In genomic region chr9:56893313-56893712, GRCm38 (mm10) we compare ENCODE assay signal across 16 mouse cellular contexts. TPM values are rescaled to one million over a fixed set of nuclear protein-coding genes. Genes with fewer than 3 reads are reported as not detected.
DNase-seq lines count a peak whose midpoint lies in the region; ATAC-seq lines count a peak whose summit lies in the region.
"Had no signal": no experiment of that assay in that cellular context is flagged by ENCODE, and none has a peak within 500 bp of the region (broad histone marks: within the 10 kb centered on the region; RNA-seq: fewer than 3 reads in every experiment).

No protein-coding gene starts in this region.

- H3K36me3 ChIP-seq in forebrain, embryonic 11.5 days (ENCODE audit: control insufficient read depth, insufficient read depth, low read length): no peaks in the 10 kb centered on the region
- no peaks in the 10 kb centered on the region for H3K36me3 ChIP-seq in forebrain, embryonic 12.5 days (replicated peaks)
- no peaks in the 10 kb centered on the region for H3K36me3 ChIP-seq in hindbrain, embryonic 12.5 days
- no peaks in the 10 kb centered on the region for H3K36me3 ChIP-seq in hindbrain, embryonic 11.5 days (ENCODE audit: control insufficient read depth, insufficient read depth, low read length)
- H3K36me3 ChIP-seq in neural tube, embryonic 13.5 days: no peaks in the 10 kb centered on the region
- H3K36me3 ChIP-seq: forebrain, embryonic 15.5 days; midbrain, embryonic 12.5 days had no signal

- H3K27me3 ChIP-seq in forebrain, embryonic 11.5 days (ENCODE audit: control insufficient read depth, insufficient read depth, low read length): no peaks in the 10 kb centered on the region; the same call in 1 of the 2 replicates
- H3K27me3 ChIP-seq in forebrain, embryonic 12.5 days: peaks cover 23% of the 10 kb centered on the region
- H3K27me3 ChIP-seq in hindbrain, embryonic 12.5 days: peaks cover 10% of the 10 kb centered on the region
- H3K27me3 ChIP-seq in hindbrain, embryonic 11.5 days (ENCODE audit: control insufficient read depth, insufficient read depth, low read length): no peaks in the 10 kb centered on the region
- peaks cover 25% of the 10 kb centered on the region for H3K27me3 ChIP-seq in neural tube, embryonic 13.5 days
- H3K27me3 ChIP-seq: embryonic facial prominence, embryonic 15.5 days; forebrain, embryonic 15.5 days; limb, embryonic 15.5 days had no signal

- H3K4me2 ChIP-seq in forebrain, embryonic 11.5 days (ENCODE audit: low read depth, low read length, severe bottlenecking): no peak overlapping the region
- H3K4me2 ChIP-seq in forebrain, embryonic 12.5 days: no peak overlapping the region
- H3K4me2 ChIP-seq in hindbrain, embryonic 12.5 days (replicated peaks): no peak overlapping the region
- no peak overlapping the region for H3K4me2 ChIP-seq in hindbrain, embryonic 11.5 days (replicated peaks; ENCODE audit: low read depth, low read length)
- H3K4me2 ChIP-seq in neural tube, embryonic 13.5 days: no peak overlapping the region
- H3K4me2 ChIP-seq: embryonic facial prominence, embryonic 15.5 days; forebrain, embryonic 15.5 days; kidney, embryonic 15.5 days; limb, embryonic 15.5 days; midbrain, embryonic 12.5 days had no signal

- H3K4me1 ChIP-seq in forebrain, embryonic 11.5 days (replicated peaks; ENCODE audit: control insufficient read depth, insufficient read depth, low read length): peaks cover 7% of the 10 kb centered on the region
- H3K4me1 ChIP-seq in forebrain, embryonic 12.5 days: peaks cover 19% of the 10 kb centered on the region
- H3K4me1 ChIP-seq in hindbrain, embryonic 12.5 days: peaks cover 19% of the 10 kb centered on the region
- peaks cover 3% of the 10 kb centered on the region; the same call in 1 of the 2 replicates for H3K4me1 ChIP-seq in hindbrain, embryonic 11.5 days (replicated peaks; ENCODE audit: control insufficient read depth, insufficient read depth, low read length)
- peaks cover 22% of the 10 kb centered on the region for H3K4me1 ChIP-seq in neural tube, embryonic 13.5 days (replicated peaks)

- no peaks in the 10 kb centered on the region for H3K9me3 ChIP-seq in forebrain, embryonic 11.5 days (ENCODE audit: control insufficient read depth, low read length)
- H3K9me3 ChIP-seq in forebrain, embryonic 12.5 days: no peaks in the 10 kb centered on the region
- no peaks in the 10 kb centered on the region for H3K9me3 ChIP-seq in hindbrain, embryonic 12.5 days (replicated peaks)
- no peaks in the 10 kb centered on the region for H3K9me3 ChIP-seq in hindbrain, embryonic 11.5 days (ENCODE audit: control insufficient read depth, low read length)
- H3K9me3 ChIP-seq in neural tube, embryonic 13.5 days: no peaks in the 10 kb centered on the region
- H3K9me3 ChIP-seq: embryonic facial prominence, embryonic 15.5 days; forebrain, embryonic 15.5 days; kidney, embryonic 15.5 days; limb, embryonic 15.5 days; midbrain, embryonic 12.5 days had no signal

- H3K9ac ChIP-seq in forebrain, embryonic 11.5 days (ENCODE audit: low read length): peak overlapping the region; percentile 12; the same call in 1 of the 2 replicates
- H3K9ac ChIP-seq in forebrain, embryonic 12.5 days: no peak overlapping the region
- 0 out of 2 replicates have a peak overlapping the region, but pooled peaks have one; percentile 0 for H3K9ac ChIP-seq in hindbrain, embryonic 12.5 days
- no peak overlapping the region for H3K9ac ChIP-seq in hindbrain, embryonic 11.5 days (ENCODE audit: low read depth, low read length)
- 0 out of 2 replicates have a peak overlapping the region, but pooled peaks have one; percentile 26 for H3K9ac ChIP-seq in neural tube, embryonic 13.5 days
- H3K9ac ChIP-seq: embryonic facial prominence, embryonic 15.5 days; forebrain, embryonic 15.5 days; kidney, embryonic 15.5 days; limb, embryonic 15.5 days; midbrain, embryonic 12.5 days had no signal

- no peak overlapping the region for H3K27ac ChIP-seq in forebrain, embryonic 11.5 days (ENCODE audit: low read depth, low read length)
- H3K27ac ChIP-seq in forebrain, embryonic 12.5 days: no peak overlapping the region
- H3K27ac ChIP-seq in hindbrain, embryonic 12.5 days: no peak overlapping the region
- H3K27ac ChIP-seq in hindbrain, embryonic 11.5 days (ENCODE audit: low read depth, low read length): no peak overlapping the region
- no peak overlapping the region for H3K27ac ChIP-seq in neural tube, embryonic 13.5 days (replicated peaks)
- H3K27ac ChIP-seq: embryonic facial prominence, embryonic 15.5 days; forebrain, embryonic 15.5 days; limb, embryonic 15.5 days; midbrain, embryonic 12.5 days had no signal

- ATAC-seq in forebrain, embryonic 11.5 days (replicated peaks; ENCODE audit: low FRiP score): no peak
- no peak for ATAC-seq in forebrain, embryonic 12.5 days (ENCODE audit: low FRiP score)
- no peak for ATAC-seq in hindbrain, embryonic 12.5 days (ENCODE audit: low FRiP score)
- ATAC-seq in hindbrain, embryonic 11.5 days (ENCODE audit: low FRiP score): no peak
- ATAC-seq in neural tube, embryonic 13.5 days (ENCODE audit: low read depth): no peak
- ATAC-seq: forebrain, embryonic 15.5 days had no signal

- WGBS in forebrain, embryonic 11.5 days: 65% methylated on average over 8 of the region's 8 CpGs
- WGBS in forebrain, embryonic 12.5 days: 68% methylated on average over 8 of the region's 8 CpGs
- 48% methylated on average over 8 of the region's 8 CpGs for WGBS in hindbrain, embryonic 12.5 days
- WGBS in hindbrain, embryonic 11.5 days: 59% methylated on average over 8 of the region's 8 CpGs
- WGBS in neural tube, embryonic 13.5 days: 54% methylated on average over 8 of the region's 8 CpGs

- H3K4me3 ChIP-seq in forebrain, embryonic 11.5 days (ENCODE audit: low read depth, low read length): no peak overlapping the region
- no peak overlapping the region for H3K4me3 ChIP-seq in forebrain, embryonic 12.5 days (replicated peaks)
- H3K4me3 ChIP-seq in hindbrain, embryonic 12.5 days: no peak overlapping the region
- H3K4me3 ChIP-seq in hindbrain, embryonic 11.5 days (ENCODE audit: low read depth, low read length): no peak overlapping the region
- H3K4me3 ChIP-seq in neural tube, embryonic 13.5 days: no peak overlapping the region
- H3K4me3 ChIP-seq: embryonic facial prominence, embryonic 15.5 days; forebrain, embryonic 15.5 days; kidney, embryonic 15.5 days; limb, embryonic 15.5 days; midbrain, embryonic 12.5 days had no signal

- DNase-seq in forebrain, embryonic 11.5 days (ENCODE audit: low spot score): no peak
- no peak for DNase-seq in hindbrain, embryonic 11.5 days (ENCODE audit: low spot score)
- no peak for DNase-seq in neural tube, embryonic 10.5 days (ENCODE audit: extremely low spot score, low spot score)
- DNase-seq in thymus, postnatal 14 days: no peak
- DNase-seq in gastrocnemius, adult 8-10 months (ENCODE audit: low spot score in 2 of 2): no peak
- DNase-seq: spleen, adult 18-20 months; thymus, postnatal 25 days had no signal

RNA-seq across cellular contexts. Expression of gene Cspg4, which starts 28.5 kb away (rescaled TPM):
- 1.4 and 2.0 TPM in 2 replicates for polyA plus RNA-seq in forebrain, embryonic 11.5 days (2014; fragmentation: Nextera tagmentation; extraction: Ambion mirVana)
- 3.0 and 3.8 TPM in 2 replicates for polyA plus RNA-seq in forebrain, embryonic 12.5 days (2016; fragmentation: Nextera tagmentation; extraction: Ambion mirVana)
- polyA plus RNA-seq in hindbrain, embryonic 12.5 days (2016; fragmentation: Nextera tagmentation; extraction: Ambion mirVana): 6.8 and 8.9 TPM in 2 replicates
- polyA plus RNA-seq in hindbrain, embryonic 11.5 days (2014; fragmentation: Nextera tagmentation; extraction: Ambion mirVana): 2.6 and 2.7 TPM in 2 replicates
- 6.0 and 6.5 TPM in 2 replicates for polyA plus RNA-seq in neural tube, embryonic 13.5 days (2015; fragmentation: Nextera tagmentation; extraction: Ambion mirVana)
- total RNA-seq in gastrocnemius, adult 8-10 months (2022): 1 to 10 TPM; 3.2 to 5.4 (median 4.2) TPM

RNA-seq across cellular contexts. Expression of gene Odf3l1, which starts 28.8 kb away (rescaled TPM):
- polyA plus RNA-seq in forebrain, embryonic 11.5 days (2014; fragmentation: Nextera tagmentation; extraction: Ambion mirVana): not detected in 2 replicates
- polyA plus RNA-seq in forebrain, embryonic 12.5 days (2016; fragmentation: Nextera tagmentation; extraction: Ambion mirVana): not detected in 2 replicates
- polyA plus RNA-seq in hindbrain, embryonic 12.5 days (2016; fragmentation: Nextera tagmentation; extraction: Ambion mirVana): 0.29 and 0.54 TPM in 2 replicates
- 0.36 and 0.37 TPM in 2 replicates for polyA plus RNA-seq in hindbrain, embryonic 11.5 days (2014; fragmentation: Nextera tagmentation; extraction: Ambion mirVana)
- 0.28 TPM in 1 of 2 replicates, not detected in the other for polyA plus RNA-seq in neural tube, embryonic 13.5 days (2015; fragmentation: Nextera tagmentation; extraction: Ambion mirVana)
- under 1 TPM in 1 of 4 experiments, not detected in 3; 0.27 TPM for total RNA-seq in gastrocnemius, adult 8-10 months (2022)
- polyA plus RNA-seq: forebrain, embryonic 15.5 days; liver, embryonic 16.5 days; midbrain, embryonic 12.5 days had no signal

RNA-seq across cellular contexts. Expression of gene Snx33, which starts 34.9 kb away (rescaled TPM):
- polyA plus RNA-seq in forebrain, embryonic 11.5 days (2014; fragmentation: Nextera tagmentation; extraction: Ambion mirVana): 5.8 and 6.0 TPM in 2 replicates
- 6.0 and 6.2 TPM in 2 replicates for polyA plus RNA-seq in forebrain, embryonic 12.5 days (2016; fragmentation: Nextera tagmentation; extraction: Ambion mirVana)
- polyA plus RNA-seq in hindbrain, embryonic 12.5 days (2016; fragmentation: Nextera tagmentation; extraction: Ambion mirVana): 7.2 and 7.3 TPM in 2 replicates
- 3.3 and 3.8 TPM in 2 replicates for polyA plus RNA-seq in hindbrain, embryonic 11.5 days (2014; fragmentation: Nextera tagmentation; extraction: Ambion mirVana)
- polyA plus RNA-seq in neural tube, embryonic 13.5 days (2015; fragmentation: Nextera tagmentation; extraction: Ambion mirVana): 2.9 TPM in 2 replicates
- total RNA-seq in gastrocnemius, adult 8-10 months (2022): 1 to 10 TPM; 1.7 to 4.0 (median 3.1) TPM

RNA-seq across cellular contexts. Expression of gene Imp3, which starts 44.0 kb away (rescaled TPM):
- polyA plus RNA-seq in forebrain, embryonic 11.5 days (2014; fragmentation: Nextera tagmentation; extraction: Ambion mirVana): 63.6 and 65.4 TPM in 2 replicates
- polyA plus RNA-seq in forebrain, embryonic 12.5 days (2016; fragmentation: Nextera tagmentation; extraction: Ambion mirVana): 69.6 and 71.4 TPM in 2 replicates
- 60.9 and 62.7 TPM in 2 replicates for polyA plus RNA-seq in hindbrain, embryonic 12.5 days (2016; fragmentation: Nextera tagmentation; extraction: Ambion mirVana)
- polyA plus RNA-seq in hindbrain, embryonic 11.5 days (2014; fragmentation: Nextera tagmentation; extraction: Ambion mirVana): 66.0 and 70.2 TPM in 2 replicates
- 80.2 and 85.5 TPM in 2 replicates for polyA plus RNA-seq in neural tube, embryonic 13.5 days (2015; fragmentation: Nextera tagmentation; extraction: Ambion mirVana)
- total RNA-seq in gastrocnemius, adult 8-10 months (2022): 10 to 100 TPM; 54.4 to 61.3 (median 57.1) TPM

RNA-seq across cellular contexts. Expression of gene Snupn, which starts 57.4 kb away (rescaled TPM):
- 27.8 and 28.4 TPM in 2 replicates for polyA plus RNA-seq in forebrain, embryonic 11.5 days (2014; fragmentation: Nextera tagmentation; extraction: Ambion mirVana)
- 25.7 and 27.6 TPM in 2 replicates for polyA plus RNA-seq in forebrain, embryonic 12.5 days (2016; fragmentation: Nextera tagmentation; extraction: Ambion mirVana)
- polyA plus RNA-seq in hindbrain, embryonic 12.5 days (2016; fragmentation: Nextera tagmentation; extraction: Ambion mirVana): 24.7 and 25.3 TPM in 2 replicates
- polyA plus RNA-seq in hindbrain, embryonic 11.5 days (2014; fragmentation: Nextera tagmentation; extraction: Ambion mirVana): 26.4 and 30.3 TPM in 2 replicates
- 28.7 and 29.0 TPM in 2 replicates for polyA plus RNA-seq in neural tube, embryonic 13.5 days (2015; fragmentation: Nextera tagmentation; extraction: Ambion mirVana)
- 10 to 100 TPM; 10.0 to 12.0 (median 11.3) TPM for total RNA-seq in gastrocnemius, adult 8-10 months (2022)

Comparison
In these comparisons a context has a peak if more than half of its experiments do, and no peak if none do; other contexts are left out.
1. H3K9ac ChIP-seq: peak in forebrain, embryonic 11.5 days (single experiment), hindbrain, embryonic 12.5 days (single experiment) and neural tube, embryonic 13.5 days (single experiment); none in forebrain, embryonic 12.5 days (single experiment) and hindbrain, embryonic 11.5 days (single experiment).